Mouse (Mus musculus): ENCODE measurements at regions not wholly inside any gene's neighbourhood (a gene's known extent, or its start where the extent isn't known, plus 50 kb on each side); places are given as distances from the start of the nearest gene placed in this dataset.

GRCm38 (mm10) chr8:89371773-89372132, 327.8 kb upstream of the Sall1 start:
- H3K27me3 ChIP-seq (ENCODE audit: control insufficient read depth, insufficient read depth, low read length), result no peaks in the 10 kb centered on the region
- no peaks in the 10 kb centered on the region for H3K36me3 ChIP-seq (replicated peaks; ENCODE audit: control insufficient read depth, insufficient read depth, low read length)
- H3K4me2 ChIP-seq (ENCODE audit: low read depth, low read length), result no peak overlapping the region
- no peaks in the 10 kb centered on the region for H3K4me1 ChIP-seq (ENCODE audit: control insufficient read depth, insufficient read depth)
- 52% methylated on average over 4 of the region's 4 CpGs for WGBS
- no peak overlapping the region for H3K27ac ChIP-seq (ENCODE audit: low read depth)
- no peaks in the 10 kb centered on the region for H3K9me3 ChIP-seq (replicated peaks; ENCODE audit: control insufficient read depth, low read length)
- DNase-seq (ENCODE audit: low spot score) (no peak), ATAC-seq (ENCODE audit: insufficient read depth, low read depth) (no peak)
- no peak overlapping the region for H3K9ac ChIP-seq (replicated peaks; ENCODE audit: low read depth, low read length)
- TF ChIP-seq CTCF (IDR thresholded peaks at IDR 0.05; ENCODE audit: low read depth), result no peak
- no peak for TF ChIP-seq EP300 (IDR thresholded peaks at IDR 0.05; ENCODE audit: low read depth)
- no peak overlapping the region for H3K4me3 ChIP-seq (ENCODE audit: low read depth, low read length)

DNA sequence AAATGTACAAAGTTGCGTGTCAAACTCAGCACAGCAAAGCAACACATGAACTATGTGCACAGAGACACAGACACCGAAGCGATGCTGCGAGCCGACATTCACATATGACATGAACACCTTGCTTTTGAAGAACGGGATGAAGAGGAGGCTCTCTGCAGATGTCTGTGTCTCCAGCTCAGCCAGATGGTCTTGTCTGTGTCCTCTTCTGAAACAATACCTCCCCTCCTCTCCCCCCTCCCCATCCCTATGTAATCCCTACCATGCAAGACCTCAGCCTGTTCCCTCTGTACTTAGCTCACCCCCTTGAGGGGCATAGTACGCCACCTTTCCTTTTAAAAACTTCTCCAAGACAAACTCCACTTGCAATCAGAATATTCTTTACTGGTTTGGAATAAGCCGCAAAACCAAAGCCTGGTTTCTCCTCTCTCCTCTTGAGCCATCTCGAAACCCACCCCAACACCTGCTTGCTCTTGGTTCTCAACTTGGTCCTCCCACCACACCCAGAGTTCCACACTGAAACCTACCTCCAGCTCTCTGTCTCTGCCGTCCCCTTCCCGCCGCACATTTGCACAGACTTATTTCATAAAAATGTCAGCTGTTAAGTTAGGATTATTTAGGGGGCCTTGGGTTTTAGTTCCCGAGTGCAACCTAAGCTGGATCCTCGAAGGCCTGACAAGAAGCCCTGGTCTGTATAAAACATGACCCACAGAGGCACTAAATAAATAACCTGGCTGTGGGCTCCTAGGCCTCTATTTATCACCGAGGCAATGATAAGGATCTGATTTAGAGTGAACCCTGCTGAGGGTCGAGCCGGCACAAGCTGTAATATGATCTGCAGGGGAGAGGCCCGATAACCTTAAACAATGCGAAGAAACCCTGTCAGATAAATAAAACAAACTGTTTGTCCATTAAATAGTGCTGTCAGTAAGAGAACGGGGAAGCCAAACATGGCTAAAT, 327.1 kb upstream of the Sall1 start:
- Histone ChIP-seq H3K27me3 (ENCODE audit: control insufficient read depth, insufficient read depth, low read length) (no peaks in the 10 kb centered on the region), H3K4me3 (ENCODE audit: low read depth, low read length) (no peak overlapping the region), H3K9me3 (replicated peaks; ENCODE audit: control insufficient read depth, low read length) (no peaks in the 10 kb centered on the region), H3K27ac (ENCODE audit: low read depth) (no peak overlapping the region), H3K4me1 (ENCODE audit: control insufficient read depth, insufficient read depth) (no peaks in the 10 kb centered on the region), H3K4me2 (ENCODE audit: low read depth, low read length) (no peak overlapping the region), H3K36me3 (replicated peaks; ENCODE audit: control insufficient read depth, insufficient read depth, low read length) (no peaks in the 10 kb centered on the region), H3K9ac (replicated peaks; ENCODE audit: low read depth, low read length) (no peak overlapping the region)
- DNase-seq (ENCODE audit: low spot score), result no peak
- ATAC-seq (ENCODE audit: insufficient read depth, low read depth), result no peak
- TF ChIP-seq CTCF (IDR thresholded peaks at IDR 0.05; ENCODE audit: low read depth), result no peak
- TF ChIP-seq EP300 (IDR thresholded peaks at IDR 0.05; ENCODE audit: low read depth), result no peak
- WGBS, result 59% methylated on average over 20 of the region's 20 CpGs

- H3K27ac ChIP-seq (ENCODE audit: low read depth), result no peak overlapping the region
These were observed 321.5 kb upstream of the Sall1 start for GRCm38 (mm10) chr8:89365430-89365829.

GRCm38 (mm10) chr8:89358411-89358810, 314.4 kb upstream of the Sall1 start:
- Histone ChIP-seq H3K36me3 (replicated peaks; ENCODE audit: control insufficient read depth, insufficient read depth, low read length) (no peaks in the 10 kb centered on the region), H3K27me3 (ENCODE audit: control insufficient read depth, insufficient read depth, low read length) (no peaks in the 10 kb centered on the region), H3K9ac (replicated peaks; ENCODE audit: low read depth, low read length) (no peak overlapping the region), H3K4me1 (ENCODE audit: control insufficient read depth, insufficient read depth) (no peaks in the 10 kb centered on the region), H3K9me3 (replicated peaks; ENCODE audit: control insufficient read depth, low read length) (no peaks in the 10 kb centered on the region), H3K4me3 (ENCODE audit: low read depth, low read length) (no peak overlapping the region), H3K27ac (ENCODE audit: low read depth) (no peak overlapping the region), H3K4me2 (ENCODE audit: low read depth, low read length) (no peak overlapping the region)
- no peak for TF ChIP-seq CTCF (IDR thresholded peaks at IDR 0.05; ENCODE audit: low read depth)
- TF ChIP-seq EP300 (IDR thresholded peaks at IDR 0.05; ENCODE audit: low read depth), result no peak
- WGBS, result 66% methylated on average over 4 of the region's 4 CpGs
- ATAC-seq (ENCODE audit: insufficient read depth, low read depth), result no peak
- DNase-seq (ENCODE audit: low spot score), result no peak

More at GRCm38 (mm10) chr8:89365430-89365829, 321.5 kb upstream of the Sall1 start:
- TF ChIP-seq CTCF (IDR thresholded peaks at IDR 0.05; ENCODE audit: low read depth), result no peak
- TF ChIP-seq EP300 (IDR thresholded peaks at IDR 0.05; ENCODE audit: low read depth), result no peak
- H3K9ac ChIP-seq (replicated peaks; ENCODE audit: low read depth, low read length), result no peak overlapping the region
- no peaks in the 10 kb centered on the region for H3K36me3 ChIP-seq (replicated peaks; ENCODE audit: control insufficient read depth, insufficient read depth, low read length)
- no peak overlapping the region for H3K4me3 ChIP-seq (ENCODE audit: low read depth, low read length)
- no peak overlapping the region for H3K4me2 ChIP-seq (ENCODE audit: low read depth, low read length)
- H3K27me3 ChIP-seq (ENCODE audit: control insufficient read depth, insufficient read depth, low read length), result no peaks in the 10 kb centered on the region
- ATAC-seq (ENCODE audit: insufficient read depth, low read depth) (no peak), DNase-seq (ENCODE audit: low spot score) (no peak)
- WGBS, result 69% methylated on average over 3 of the region's 3 CpGs
- no peaks in the 10 kb centered on the region for H3K9me3 ChIP-seq (replicated peaks; ENCODE audit: control insufficient read depth, low read length)
- no peaks in the 10 kb centered on the region for H3K4me1 ChIP-seq (ENCODE audit: control insufficient read depth, insufficient read depth)

DNA sequence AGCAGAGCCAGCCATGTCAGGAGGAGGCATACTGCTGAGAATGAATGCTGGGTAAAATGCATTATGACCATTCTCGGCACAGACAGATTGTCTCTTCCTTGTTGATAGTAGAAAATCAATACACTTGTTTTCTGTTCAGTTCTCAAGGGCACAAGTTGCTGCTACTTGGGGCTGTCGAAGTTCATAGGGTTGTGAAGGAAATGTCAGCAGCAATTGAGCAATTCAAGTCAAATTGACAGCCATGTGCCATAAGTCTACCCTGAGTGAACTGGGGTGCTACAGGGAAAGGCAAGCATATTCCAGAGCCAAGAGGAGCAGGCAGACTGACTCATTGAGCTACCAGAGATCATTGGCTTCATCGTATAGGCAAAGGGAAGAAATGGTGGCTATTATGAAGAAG, 301.6 kb upstream of the Sall1 start:
- no peaks in the 10 kb centered on the region for H3K4me1 ChIP-seq (ENCODE audit: control insufficient read depth, insufficient read depth)
- WGBS, result 77% methylated on average over 3 of the region's 3 CpGs
- H3K27ac ChIP-seq (ENCODE audit: low read depth), result no peak overlapping the region
- DNase-seq (ENCODE audit: low spot score), result no peak
- H3K4me2 ChIP-seq (ENCODE audit: low read depth, low read length), result no peak overlapping the region
- no peak for ATAC-seq (ENCODE audit: insufficient read depth, low read depth)
- no peaks in the 10 kb centered on the region for H3K27me3 ChIP-seq (ENCODE audit: control insufficient read depth, insufficient read depth, low read length)
- no peak for TF ChIP-seq CTCF (IDR thresholded peaks at IDR 0.05; ENCODE audit: low read depth)
- no peak for TF ChIP-seq EP300 (IDR thresholded peaks at IDR 0.05; ENCODE audit: low read depth)
- H3K4me3 ChIP-seq (ENCODE audit: low read depth, low read length), result no peak overlapping the region
- no peak overlapping the region for H3K9ac ChIP-seq (replicated peaks; ENCODE audit: low read depth, low read length)
- H3K36me3 ChIP-seq (replicated peaks; ENCODE audit: control insufficient read depth, insufficient read depth, low read length), result no peaks in the 10 kb centered on the region
- H3K9me3 ChIP-seq (replicated peaks; ENCODE audit: control insufficient read depth, low read length), result no peaks in the 10 kb centered on the region

Measured in heart, postnatal 0 days (tissue).